Mouse (Mus musculus): ENCODE data around the gene Acsm5. TPM values are rescaled to one million over a fixed set of nuclear protein-coding genes. Genes with fewer than 3 reads are reported as not detected.

The Acsm5 gene
- total and polyA plus RNA-seq, 2 experiments from 2014 or later = not detected

DNA sequence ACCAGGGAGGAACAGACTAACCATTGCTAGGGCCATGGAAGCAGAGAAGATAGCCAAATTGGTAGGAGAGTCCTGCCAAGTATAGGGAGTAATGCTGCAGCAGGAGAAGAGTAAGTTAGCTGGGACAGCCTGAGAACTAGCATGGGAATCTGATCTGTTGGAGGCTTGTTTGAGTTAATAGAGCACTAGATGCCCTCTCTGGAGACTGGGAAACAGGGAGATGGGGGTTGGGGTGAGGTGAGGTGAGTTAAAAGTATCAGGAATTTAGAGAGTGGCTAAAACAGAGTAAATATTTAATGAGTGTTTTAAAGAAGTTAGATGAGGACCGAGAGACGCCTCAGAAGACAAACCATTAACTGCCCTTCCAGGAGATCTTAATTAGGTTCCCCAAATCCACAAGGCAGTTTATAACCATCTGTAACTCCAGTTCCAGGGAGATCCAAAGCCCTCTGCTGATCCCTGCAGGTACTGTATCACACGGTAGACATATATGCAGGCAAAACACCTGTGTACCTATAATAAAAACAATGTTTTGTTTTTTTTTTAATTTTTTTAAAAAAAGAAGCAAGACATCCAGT is 75.4 kb downstream of the Acsm5 start:
- Histone ChIP-seq H3K4me3 (ENCODE audit: low read depth, low read length) (no peak overlapping the region), H3K4me1 (ENCODE audit: insufficient read depth) (no peaks in the 10 kb centered on the region), H3K9ac (no peak overlapping the region), H3K27ac (ENCODE audit: low read depth, low read length) (no peak overlapping the region), H3K36me3 (ENCODE audit: insufficient read depth) (no peaks in the 10 kb centered on the region), H3K4me2 (ENCODE audit: low read depth) (no peak overlapping the region), H3K27me3 (ENCODE audit: insufficient read depth, low read length) (no peaks in the 10 kb centered on the region), H3K9me3 (ENCODE audit: low read length) (no peaks in the 10 kb centered on the region)
- ATAC-seq = no peak
- WGBS = 82% methylated on average over 3 of the region's 3 CpGs
- DNase-seq = no peak
- TF ChIP-seq CTCF (IDR thresholded peaks at IDR 0.05; ENCODE audit: low read depth) = no peak

Other genes starting within 250 kb of the Acsm5 start
- not detected in 2 replicates for gene Gp2, start 60.2 kb upstream of the Acsm5 start, total RNA-seq (2014; rRNA removed)
- gene Gp2, start 60.2 kb upstream of the Acsm5 start, polyA plus RNA-seq (2015; fragmentation: Nextera tagmentation; extraction: Ambion mirVana) = not detected in 2 replicates
- not detected in 2 replicates for gene Umod, start 40.2 kb upstream of the Acsm5 start, total RNA-seq (2014; rRNA removed)
- not detected in 2 replicates for gene Umod, start 40.2 kb upstream of the Acsm5 start, polyA plus RNA-seq (2015; fragmentation: Nextera tagmentation; extraction: Ambion mirVana)
- gene Pdilt, start 4.0 kb downstream of the Acsm5 start, total RNA-seq (2014; rRNA removed) = not detected in 2 replicates
- 0.07 TPM in 1 of 2 replicates, not detected in the other for gene Pdilt, start 4.0 kb downstream of the Acsm5 start, polyA plus RNA-seq (2015; fragmentation: Nextera tagmentation; extraction: Ambion mirVana)
- 0.05 TPM in 1 of 2 replicates, not detected in the other for gene Acsm2, start 34.9 kb downstream of the Acsm5 start, total RNA-seq (2014; rRNA removed)
- gene Acsm2, start 34.9 kb downstream of the Acsm5 start, polyA plus RNA-seq (2015; fragmentation: Nextera tagmentation; extraction: Ambion mirVana) = not detected in 2 replicates
- not detected in 2 replicates for gene Acsm1, start 87.6 kb downstream of the Acsm5 start, total RNA-seq (2014; rRNA removed)
- not detected in 2 replicates for gene Acsm1, start 87.6 kb downstream of the Acsm5 start, polyA plus RNA-seq (2015; fragmentation: Nextera tagmentation; extraction: Ambion mirVana)
- not detected in 2 replicates for gene Acsm4, start 170.6 kb downstream of the Acsm5 start, total RNA-seq (2014; rRNA removed)
- gene Acsm4, start 170.6 kb downstream of the Acsm5 start, polyA plus RNA-seq (2015; fragmentation: Nextera tagmentation; extraction: Ambion mirVana) = 0.09 TPM in 1 of 2 replicates, not detected in the other
- gene Thumpd1, start 201.3 kb downstream of the Acsm5 start, total RNA-seq (2014; rRNA removed) = 57.9 and 76.8 TPM in 2 replicates
- 77.2 and 79.8 TPM in 2 replicates for gene Thumpd1, start 201.3 kb downstream of the Acsm5 start, polyA plus RNA-seq (2015; fragmentation: Nextera tagmentation; extraction: Ambion mirVana)
- gene Acsm3, start 241.5 kb downstream of the Acsm5 start, total RNA-seq (2014; rRNA removed) = 0.14 TPM in 1 of 2 replicates, not detected in the other
- gene Acsm3, start 241.5 kb downstream of the Acsm5 start, polyA plus RNA-seq (2015; fragmentation: Nextera tagmentation; extraction: Ambion mirVana) = 0.09 TPM in 1 of 2 replicates, not detected in the other

All from forebrain, postnatal 0 days (tissue).